Mouse (Mus musculus) layer of hippocampus, postnatal 36 days (tissue): ENCODE data around the gene Olfr68. TPM values are rescaled to one million over a fixed set of nuclear protein-coding genes. Genes with fewer than 3 reads are reported as not detected.
"Not testable (repeated sequence)": the region's sequence is repeated elsewhere in the genome, so short reads cannot be mapped to it uniquely, and the experiment has no call there.

Experiments
- DNase-seq, 2 experiments: peaks; one replicate each; pipeline ENCODE4 v3.0.0; 2022
- total RNA-seq, 2 experiments: library from RNA; stranded (reverse); gene quantifications; 2 replicates each; pipeline ENCODE4 v1.2.3; 2021

Olfr68 gene
- total RNA-seq, 2 experiments from 2014 or later = not detected

DNA sequence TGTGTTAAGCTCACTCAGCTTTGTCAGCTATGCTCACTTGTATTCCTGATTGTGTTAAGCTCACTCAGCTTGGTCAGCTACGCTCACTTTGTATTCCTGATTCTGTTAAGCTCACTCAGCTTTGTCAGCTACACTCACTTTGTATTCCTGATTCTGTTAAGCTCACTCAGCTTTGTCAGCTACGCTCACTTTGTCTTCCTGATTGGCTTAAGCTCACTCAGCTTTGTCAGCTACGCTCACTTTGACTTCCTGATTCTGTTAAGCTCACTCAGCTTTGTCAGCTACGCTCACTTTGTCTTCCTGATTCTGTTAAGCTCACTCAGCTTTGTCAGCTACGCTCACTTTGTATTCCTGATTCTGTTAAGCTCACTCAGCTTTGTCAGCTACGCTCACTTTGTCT is 17.3 kb downstream of the Olfr68 start:
- DNase-seq = not testable (repeated sequence)

GRCm38 (mm10) chr7:103757233-103757632 is 22.3 kb downstream of the Olfr68 start, which contains the start of gene Olfr630:
Gene Olfr630 (minus strand): TSS chr7:103757333.
- DNase-seq = no peak

DNA sequence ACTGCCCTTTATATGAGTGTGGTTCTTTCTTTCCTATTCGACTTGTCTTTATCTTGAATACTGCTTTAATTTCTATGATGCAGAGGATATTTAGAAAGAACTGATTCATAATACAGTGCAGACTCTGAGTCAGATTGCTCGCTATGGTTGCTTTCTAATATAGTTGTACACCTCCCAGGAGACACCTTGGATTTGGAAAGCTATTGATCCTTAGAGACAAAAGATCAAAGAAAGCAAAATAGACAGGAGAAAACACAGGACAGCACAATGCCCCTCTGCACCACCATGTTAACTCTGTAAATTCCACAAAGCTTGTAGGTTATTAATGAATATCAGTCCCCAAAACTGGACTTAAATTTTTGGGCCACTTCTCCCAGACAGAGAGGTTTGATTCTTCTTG is 34.7 kb downstream of the Olfr68 start, which contains the start of gene Olfr629:
Olfr629 (minus strand) TSS at position 101 of the 400 bp plus-strand sequence.
- no peak for DNase-seq

DNA sequence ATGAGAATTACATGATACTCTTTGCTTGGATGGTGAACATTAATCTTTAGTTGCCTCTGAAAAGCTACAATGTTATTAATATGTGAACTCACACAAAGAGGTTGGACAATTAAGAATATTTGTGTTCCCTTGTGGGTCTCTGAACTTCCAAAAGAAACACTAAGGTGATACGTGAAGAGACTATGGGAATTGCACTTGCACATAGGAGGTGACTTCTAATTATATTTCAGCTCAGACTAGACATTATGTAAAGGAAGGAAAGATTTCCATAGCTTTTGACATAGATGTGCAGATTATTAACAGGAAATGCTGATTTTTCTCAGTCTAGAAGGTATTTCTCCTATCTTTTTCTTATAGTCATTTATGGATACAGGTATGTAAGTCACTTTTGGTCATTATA is 49.4 kb downstream of the Olfr68 start, which contains the start of gene Olfr628:
Olfr628 (plus strand) TSS at position 301 of the 400 bp plus-strand sequence.
- no peak for DNase-seq

Other genes with a start within 250 kb of the Olfr68 start
- gene Olfr612, start 237.0 kb downstream of the Olfr68 start, total RNA-seq = not detected
- gene Olfr613, start 231.6 kb downstream of the Olfr68 start, total RNA-seq = not detected
- gene Olfr615, start 223.6 kb downstream of the Olfr68 start, total RNA-seq = not detected
- not detected for gene Olfr616, start 210.6 kb downstream of the Olfr68 start, total RNA-seq
- not detected for gene Olfr617, start 206.6 kb downstream of the Olfr68 start, total RNA-seq
- not detected for gene Olfr618, start 189.6 kb downstream of the Olfr68 start, total RNA-seq
- gene Olfr619, start 179.1 kb downstream of the Olfr68 start, total RNA-seq = not detected
- gene Olfr620, start 167.2 kb downstream of the Olfr68 start, total RNA-seq = not detected
- not detected for gene Olfr622, start 137.0 kb downstream of the Olfr68 start, total RNA-seq
- gene Olfr623, start 116.0 kb downstream of the Olfr68 start, total RNA-seq = not detected
- not detected for gene Olfr624, start 108.5 kb downstream of the Olfr68 start, total RNA-seq
- gene Olfr625-ps1, start 97.0 kb downstream of the Olfr68 start, total RNA-seq = not detected
- gene Olfr243, start 65.0 kb downstream of the Olfr68 start, total RNA-seq = not detected
- not detected for gene Olfr628, start 49.3 kb downstream of the Olfr68 start, total RNA-seq
- gene Olfr629, start 34.8 kb downstream of the Olfr68 start, total RNA-seq = not detected
- not detected for gene Olfr630, start 22.4 kb downstream of the Olfr68 start, total RNA-seq
- gene Olfr69, start 8.1 kb downstream of the Olfr68 start, total RNA-seq = not detected
- not detected for gene Olfr67, start 12.1 kb upstream of the Olfr68 start, total RNA-seq
- 10 to 100 TPM; 35.4 to 54.6 TPM for gene Hbb-bt, start 34.3 kb upstream of the Olfr68 start, total RNA-seq
- 100 to 1,000 TPM; 247 to 439 TPM for gene Hbb-bs, start 48.4 kb upstream of the Olfr68 start, total RNA-seq
- not detected for gene Hbb-bh2, start 60.8 kb upstream of the Olfr68 start, total RNA-seq
- gene Hbb-bh1, start 63.5 kb upstream of the Olfr68 start, total RNA-seq = not detected
- gene Hbb-y, start 73.5 kb upstream of the Olfr68 start, total RNA-seq = not detected
- gene Olfr66, start 106.6 kb upstream of the Olfr68 start, total RNA-seq = not detected
- gene Olfr64, start 114.8 kb upstream of the Olfr68 start, total RNA-seq = not detected
- gene Olfr65, start 123.8 kb upstream of the Olfr68 start, total RNA-seq = not detected
- not detected for gene Olfr631, start 149.1 kb upstream of the Olfr68 start, total RNA-seq
- not detected for gene Olfr632, start 154.6 kb upstream of the Olfr68 start, total RNA-seq
- not detected for gene Olfr633, start 164.7 kb upstream of the Olfr68 start, total RNA-seq
- gene Olfr635, start 191.5 kb upstream of the Olfr68 start, total RNA-seq = under 1 TPM; 0.10 to 0.13 TPM
- not detected for gene Olfr638, start 219.0 kb upstream of the Olfr68 start, total RNA-seq
- under 1 TPM; 0.08 to 0.17 TPM for gene Olfr639, start 237.6 kb upstream of the Olfr68 start, total RNA-seq
- not detected for gene Olfr640, start 245.9 kb upstream of the Olfr68 start, total RNA-seq